Mouse (Mus musculus) forebrain, postnatal 0 days (tissue): ENCODE measurements at regions not wholly inside any gene's neighbourhood (a gene's known extent, or its start where the extent isn't known, plus 50 kb on each side); places are given as distances from the start of the nearest gene placed in this dataset.

Experiments used
- ATAC-seq: fragments of 200-750 bp; cut with Nextera tagmentation; 2 replicates; pipeline ENCODE4 v1.8.0; 2017; ENCODE audit warnings: mild to moderate bottlenecking, moderate library complexity
- DNase-seq: peaks from one replicate; pipeline ENCODE4 v3.0.0-alpha.2; 2015
- H3K27ac ChIP-seq: fragments of 300-500 bp; sonication (generic); 2 replicates; pipeline ENCODE4 v1.5.1; 2014; ENCODE audit warnings: low read depth, mild to moderate bottlenecking, antibody characterized with exemption, low read length, moderate library complexity, mixed read lengths
- H3K27me3 ChIP-seq: fragments of 300-500 bp; sonication (generic); 2 replicates; pipeline ENCODE4 v1.6.1; 2014; ENCODE audit warnings: mild to moderate bottlenecking, low read length, mixed read lengths; ENCODE audit not compliant: insufficient read depth
- H3K36me3 ChIP-seq: fragments of 300-500 bp; sonication (generic); 2 replicates; pipeline ENCODE4 v1.6.1; 2014; ENCODE audit warnings: mild to moderate bottlenecking, moderate library complexity; ENCODE audit not compliant: insufficient read depth
- H3K4me1 ChIP-seq: fragments of 300-500 bp; sonication (generic); 2 replicates; pipeline ENCODE4 v1.6.1; 2014; ENCODE audit warnings: antibody characterized with exemption; ENCODE audit not compliant: insufficient read depth
- H3K4me2 ChIP-seq: fragments of 300-500 bp; sonication (generic); 2 replicates; pipeline ENCODE4 v1.6.1; 2014; ENCODE audit warnings: low read depth, mild to moderate bottlenecking, moderate library complexity
- H3K4me3 ChIP-seq: fragments of 300-500 bp; sonication (generic); 2 replicates; pipeline ENCODE4 v1.5.1; 2014; ENCODE audit warnings: low read depth, low read length, mixed read lengths
- H3K9ac ChIP-seq: fragments of 300-500 bp; sonication (generic); 2 replicates; pipeline ENCODE4 v1.6.1; 2014; ENCODE audit warnings: mild to moderate bottlenecking
- H3K9me3 ChIP-seq: fragments of 300-500 bp; sonication (generic); 2 replicates; pipeline ENCODE4 v1.6.1; 2016; ENCODE audit warnings: low read length
- CTCF ChIP-seq: sonication (generic); IDR thresholded peaks from 2 replicates; pipeline ENCODE4 v1.5.1; 2016; ENCODE audit warnings: antibody characterized with exemption, control low read depth, low read depth
- WGBS: fragments of 180-500 bp; shearing (Covaris S2); extraction: QIAGEN DNeasy Blood & Tissue Kit; methylation state at CpG from one replicate; pipeline ENCODE4 v1.1.7; 2014; 5-methylcytosine and 5-hydroxymethylcytosine counted together

DNA sequence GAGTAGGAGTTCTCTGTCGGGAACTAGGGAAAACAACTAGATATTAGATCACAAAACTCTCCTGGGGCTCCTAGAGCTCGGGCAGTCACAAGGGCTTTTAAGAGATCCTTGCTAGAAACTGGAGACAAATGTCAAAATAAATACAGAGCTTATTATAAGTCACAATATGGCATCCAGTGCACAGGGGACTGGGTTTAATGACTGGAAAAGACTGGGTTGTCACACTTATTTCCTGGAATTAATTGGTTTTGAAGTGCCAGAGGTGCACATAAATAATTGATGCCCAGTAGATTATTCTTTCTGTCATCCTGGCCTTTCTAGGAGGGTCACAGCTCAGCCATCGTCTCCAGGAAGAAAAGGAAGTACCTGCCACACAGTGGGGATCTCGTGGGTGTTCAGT, 165.4 kb upstream of the Plpp4 start:
- ATAC-seq (no peak), DNase-seq (no peak)
- no peak for TF ChIP-seq CTCF
- H3K9ac ChIP-seq: no peak overlapping the region
- no peaks in the 10 kb centered on the region for H3K4me1 ChIP-seq
- no peaks in the 10 kb centered on the region for H3K36me3 ChIP-seq
- no peak overlapping the region for H3K4me2 ChIP-seq
- H3K9me3 ChIP-seq: no peaks in the 10 kb centered on the region
- H3K27ac ChIP-seq: no peak overlapping the region
- no peak overlapping the region for H3K4me3 ChIP-seq
- 51% methylated on average over 4 of the region's 4 CpGs for WGBS
- no peaks in the 10 kb centered on the region for H3K27me3 ChIP-seq

DNA sequence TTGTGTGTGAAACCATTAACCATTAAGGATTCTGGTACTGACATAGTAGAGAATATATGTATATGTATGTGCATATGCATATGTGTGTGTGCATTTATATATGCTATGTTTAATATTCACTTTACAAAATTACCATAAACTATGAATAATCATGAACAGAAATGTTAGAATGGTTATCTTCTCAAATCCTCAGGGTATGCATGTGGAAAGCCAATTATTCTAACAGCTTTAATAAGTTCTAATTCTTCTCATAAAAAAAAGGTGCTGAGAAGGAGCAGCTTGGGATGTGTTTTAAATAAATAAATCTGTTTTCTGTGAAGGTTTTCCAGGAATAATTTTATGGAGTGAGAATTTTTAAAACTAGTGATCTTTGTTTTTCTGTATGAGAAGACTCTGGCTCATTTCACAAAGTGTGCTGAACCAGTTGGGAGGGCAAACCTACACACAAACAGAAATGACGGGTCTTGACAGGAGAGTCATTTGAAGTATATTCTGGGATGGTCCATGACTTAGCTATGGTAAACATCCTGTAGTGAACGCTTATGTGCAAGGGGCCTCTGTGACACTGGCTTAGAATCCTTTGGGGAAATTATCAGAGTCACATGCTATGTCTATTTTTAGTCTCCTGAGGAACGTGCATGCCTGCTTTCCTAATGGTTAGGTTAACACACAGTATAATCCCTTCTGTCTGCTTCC, 160.3 kb upstream of the Plpp4 start:
- H3K4me1 ChIP-seq: no peaks in the 10 kb centered on the region
- ATAC-seq (peak; percentile 67), DNase-seq (peak; percentile 57)
- no peak overlapping the region for H3K27ac ChIP-seq
- H3K4me3 ChIP-seq: no peak overlapping the region
- TF ChIP-seq CTCF: no peak
- WGBS: 38% methylated on average over 3 of the region's 3 CpGs
- H3K9ac ChIP-seq: no peak overlapping the region
- H3K27me3 ChIP-seq: no peaks in the 10 kb centered on the region
- H3K36me3 ChIP-seq: no peaks in the 10 kb centered on the region
- no peak overlapping the region for H3K4me2 ChIP-seq
- no peaks in the 10 kb centered on the region for H3K9me3 ChIP-seq

- Histone ChIP-seq H3K4me2 (no peak overlapping the region), H3K36me3 (no peaks in the 10 kb centered on the region), H3K27me3 (no peaks in the 10 kb centered on the region), H3K9ac (no peak overlapping the region), H3K4me3 (no peak overlapping the region), H3K4me1 (no peaks in the 10 kb centered on the region), H3K27ac (no peak overlapping the region), H3K9me3 (no peaks in the 10 kb centered on the region)
- TF ChIP-seq CTCF: no peak
- WGBS: 52% methylated on average over 4 of the region's 4 CpGs
- DNase-seq (peak; percentile 79), ATAC-seq (peak; percentile 91)
Measured at GRCm38 (mm10) chr7:129102437-129102836, 154.4 kb upstream of the Plpp4 start.

DNA sequence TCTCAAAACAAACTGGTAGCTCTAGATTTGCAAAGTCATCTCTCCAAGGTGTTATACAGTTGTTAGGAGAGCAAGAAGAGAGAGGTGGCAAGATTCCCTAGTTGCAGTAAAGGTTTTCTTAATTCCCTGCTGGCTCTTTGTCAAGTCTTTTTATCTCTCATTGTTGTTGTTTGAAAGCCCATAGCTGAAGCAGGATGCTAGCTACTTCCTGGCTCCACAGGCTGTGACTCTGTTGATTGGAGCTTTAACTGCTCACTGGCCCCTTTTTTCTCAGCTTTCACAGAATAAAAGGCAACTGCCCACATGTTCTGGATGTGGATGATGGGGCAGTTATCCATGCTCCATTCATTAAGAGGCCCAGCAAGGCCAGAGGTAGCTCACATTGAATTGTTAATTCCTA, 122.7 kb upstream of the Plpp4 start:
- Histone ChIP-seq H3K27me3 (no peaks in the 10 kb centered on the region), H3K27ac (no peak overlapping the region), H3K9ac (no peak overlapping the region), H3K4me3 (no peak overlapping the region), H3K36me3 (no peaks in the 10 kb centered on the region), H3K9me3 (no peaks in the 10 kb centered on the region), H3K4me1 (no peaks in the 10 kb centered on the region), H3K4me2 (no peak overlapping the region)
- no peak for DNase-seq
- no peak for ATAC-seq
- TF ChIP-seq CTCF: no peak

DNA sequence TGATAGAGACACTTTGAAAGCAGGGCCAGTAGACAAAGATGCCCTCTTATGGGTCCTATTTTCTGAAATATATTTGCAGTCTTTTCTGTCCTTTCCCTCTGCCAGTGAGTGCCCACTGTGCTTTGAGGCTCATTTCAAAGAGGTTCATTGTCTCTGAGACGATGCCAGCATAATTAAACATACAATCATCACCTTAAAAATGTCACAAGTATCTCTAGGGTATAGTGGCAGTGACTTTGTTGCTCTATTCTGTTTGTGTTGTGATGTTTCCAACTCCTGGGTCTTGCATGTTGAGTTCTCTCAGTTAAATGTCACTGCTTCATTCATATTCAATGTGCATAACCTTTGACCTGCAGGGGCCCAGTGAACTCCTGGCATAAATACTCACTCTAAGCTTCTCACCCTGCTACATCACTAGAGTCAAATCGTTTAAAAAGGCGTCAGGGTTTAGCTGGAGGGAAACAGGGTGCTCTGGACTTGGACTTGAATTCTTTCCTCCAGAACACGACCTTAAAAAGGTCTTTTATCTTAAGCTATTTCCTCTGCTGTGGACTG, 122.1 kb upstream of the Plpp4 start:
- no peaks in the 10 kb centered on the region for H3K36me3 ChIP-seq
- no peaks in the 10 kb centered on the region for H3K9me3 ChIP-seq
- H3K27me3 ChIP-seq: no peaks in the 10 kb centered on the region
- WGBS: 13% methylated on average over 4 of the region's 4 CpGs
- TF ChIP-seq CTCF: no peak
- DNase-seq (no peak), ATAC-seq (no peak)
- H3K4me3 ChIP-seq: no peak overlapping the region
- H3K4me1 ChIP-seq: no peaks in the 10 kb centered on the region
- H3K27ac ChIP-seq: no peak overlapping the region
- no peak overlapping the region for H3K4me2 ChIP-seq
- H3K9ac ChIP-seq: no peak overlapping the region

GRCm38 (mm10) chr7:129137303-129137990, 119.4 kb upstream of the Plpp4 start:
- Histone ChIP-seq H3K9ac (no peak overlapping the region), H3K4me3 (no peak overlapping the region), H3K36me3 (no peaks in the 10 kb centered on the region), H3K4me1 (no peaks in the 10 kb centered on the region), H3K27me3 (no peaks in the 10 kb centered on the region), H3K27ac (no peak overlapping the region), H3K9me3 (no peaks in the 10 kb centered on the region), H3K4me2 (no peak overlapping the region)
- TF ChIP-seq CTCF: no peak
- DNase-seq (no peak), ATAC-seq (no peak)
- WGBS: 86% methylated on average over 11 of the region's 11 CpGs

DNA sequence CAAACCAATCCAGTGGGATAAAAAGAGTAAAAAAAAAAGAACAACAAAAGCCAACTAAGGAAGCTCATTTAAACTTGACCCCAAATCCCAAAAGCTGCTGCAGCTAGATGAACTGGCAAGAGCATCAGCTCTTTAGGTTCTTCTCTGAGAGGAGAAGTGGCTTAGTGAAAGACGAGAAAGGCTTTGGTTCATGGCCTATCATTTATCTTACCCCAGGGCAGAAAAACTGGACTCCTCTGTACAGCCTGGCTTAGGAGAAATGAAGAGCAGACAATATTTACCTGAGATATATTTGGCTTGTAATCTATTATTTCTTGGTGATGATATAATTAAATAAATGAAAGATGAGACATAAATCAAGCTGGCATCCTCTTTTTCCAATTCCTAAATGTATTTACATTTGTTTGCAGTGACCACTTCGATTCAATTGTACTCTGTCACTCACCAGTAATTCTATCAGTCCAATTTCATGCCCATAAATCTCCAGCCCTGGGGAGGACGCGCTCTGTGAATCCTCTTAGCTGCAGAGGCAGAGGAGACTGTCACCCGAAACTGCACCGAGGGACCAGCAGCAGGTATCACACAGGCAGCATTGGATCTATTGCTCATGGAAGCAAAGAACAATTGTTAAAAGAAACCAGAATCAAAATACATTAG, 114.8 kb upstream of the Plpp4 start:
- Histone ChIP-seq H3K9ac (no peak overlapping the region), H3K4me1 (no peaks in the 10 kb centered on the region), H3K36me3 (no peaks in the 10 kb centered on the region), H3K4me2 (no peak overlapping the region), H3K9me3 (no peaks in the 10 kb centered on the region), H3K27me3 (no peaks in the 10 kb centered on the region), H3K4me3 (no peak overlapping the region), H3K27ac (no peak overlapping the region)
- DNase-seq (no peak), ATAC-seq (no peak)
- WGBS: 76% methylated on average over 6 of the region's 6 CpGs
- no peak for TF ChIP-seq CTCF
